Mouse (Mus musculus) embryonic facial prominence, embryonic 13.5 days (tissue): ENCODE results near the gene 4921536K21Rik. TPM values are rescaled to one million over a fixed set of nuclear protein-coding genes. Genes with fewer than 3 reads are reported as not detected.
A peak's percentile ranks its signal among the peaks of the same experiment; 100 is the strongest.
"Not testable (repeated sequence)": the region's sequence is repeated elsewhere in the genome, so short reads cannot be mapped to it uniquely, and the experiment has no call there.

ENCODE experiments used
- ATAC-seq: fragments of 200-750 bp; cut with Nextera tagmentation; 2 replicates; pipeline ENCODE4 v1.8.0; 2017; ENCODE audit warnings: low read depth; ENCODE audit not compliant: insufficient number of reproducible peaks, insufficient read depth, low FRiP score, low TSS enrichment
- H3K27ac ChIP-seq: fragments of 300-500 bp; sonication (generic); 2 replicates; pipeline ENCODE4 v1.5.1; 2015; ENCODE audit warnings: moderate library complexity, mild to moderate bottlenecking, inconsistent platforms
- H3K27me3 ChIP-seq: fragments of 300-500 bp; sonication (generic); 2 replicates; pipeline ENCODE4 v1.6.1; 2015; ENCODE audit warnings: mild to moderate bottlenecking, inconsistent platforms
- H3K36me3 ChIP-seq: fragments of 300-500 bp; sonication (generic); 2 replicates; pipeline ENCODE4 v1.6.1; 2015; ENCODE audit warnings: mild to moderate bottlenecking, inconsistent platforms
- H3K4me1 ChIP-seq: fragments of 300-500 bp; sonication (generic); 2 replicates; pipeline ENCODE4 v1.6.1; 2015; ENCODE audit warnings: inconsistent platforms
- H3K4me2 ChIP-seq: fragments of 300-500 bp; sonication (generic); 2 replicates; pipeline ENCODE4 v1.6.1; 2015; ENCODE audit warnings: moderate library complexity, mild to moderate bottlenecking, inconsistent platforms
- H3K4me3 ChIP-seq: fragments of 300-500 bp; sonication (generic); 2 replicates; pipeline ENCODE4 v1.5.1; 2015; ENCODE audit warnings: mild to moderate bottlenecking, inconsistent platforms
- H3K9ac ChIP-seq: fragments of 300-500 bp; sonication (generic); 2 replicates; pipeline ENCODE4 v1.6.1; 2015; ENCODE audit warnings: mild to moderate bottlenecking, inconsistent platforms
- H3K9me3 ChIP-seq: fragments of 300-500 bp; sonication (generic); 2 replicates; pipeline ENCODE4 v1.6.1; 2016; ENCODE audit warnings: inconsistent platforms
- WGBS: fragments of 180-500 bp; shearing (Covaris S2); methylation state at CpG from one replicate; pipeline ENCODE4 v1.1.7; 2015; ENCODE audit warnings: mixed read lengths; 5-methylcytosine and 5-hydroxymethylcytosine counted together
- polyA plus RNA-seq: library from polyadenylated mRNA; unstranded; fragments of >200 nt; fragmentation: Nextera tagmentation; extraction: Ambion mirVana; gene quantifications from 2 replicates; pipeline ENCODE4 v1.2.1, GENCODE M21; 2015

Gene 4921536K21Rik
- polyA plus RNA-seq, 1 experiment from 2014 or later = 0.20 TPM

DNA sequence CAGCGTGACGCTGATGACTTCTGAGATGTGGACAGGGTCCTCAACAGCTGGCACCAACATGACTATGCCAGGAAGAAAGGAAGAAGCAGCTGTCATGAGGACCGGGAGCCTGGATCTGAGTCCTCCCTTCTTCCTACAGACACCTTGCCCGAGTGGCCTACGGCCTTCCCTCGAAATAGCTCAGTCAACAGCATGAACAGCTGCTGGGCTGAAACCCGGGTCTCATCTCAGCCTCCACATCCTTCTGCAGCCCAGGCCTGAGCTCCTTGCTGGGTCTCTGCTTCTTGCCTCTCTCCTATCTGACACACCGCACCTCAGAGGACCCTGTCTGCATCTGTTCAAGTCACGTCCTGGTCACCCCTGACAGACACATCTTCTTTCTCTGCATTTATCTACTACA, 27.2 kb upstream of the 4921536K21Rik start:
- Histone ChIP-seq H3K27me3 (no peaks in the 10 kb centered on the region), H3K36me3 (peaks cover 37% of the 10 kb centered on the region), H3K27ac (no peak overlapping the region), H3K4me2 (no peak overlapping the region), H3K9ac (no peak overlapping the region), H3K4me1 (no peaks in the 10 kb centered on the region), H3K9me3 (no peaks in the 10 kb centered on the region), H3K4me3 (no peak overlapping the region)
- 90% methylated on average over 9 of the region's 9 CpGs for WGBS
- no peak for ATAC-seq

GRCm38 (mm10) chr11:3921281-3921850, 26.5 kb upstream of the 4921536K21Rik start:
- Histone ChIP-seq H3K9me3 (no peaks in the 10 kb centered on the region), H3K36me3 (peaks cover 37% of the 10 kb centered on the region), H3K27ac (no peak overlapping the region), H3K4me3 (no peak overlapping the region), H3K9ac (no peak overlapping the region), H3K27me3 (no peaks in the 10 kb centered on the region), H3K4me1 (no peaks in the 10 kb centered on the region), H3K4me2 (no peak overlapping the region)
- no peak for ATAC-seq
- WGBS = 31% methylated on average over 8 of the region's 8 CpGs

DNA sequence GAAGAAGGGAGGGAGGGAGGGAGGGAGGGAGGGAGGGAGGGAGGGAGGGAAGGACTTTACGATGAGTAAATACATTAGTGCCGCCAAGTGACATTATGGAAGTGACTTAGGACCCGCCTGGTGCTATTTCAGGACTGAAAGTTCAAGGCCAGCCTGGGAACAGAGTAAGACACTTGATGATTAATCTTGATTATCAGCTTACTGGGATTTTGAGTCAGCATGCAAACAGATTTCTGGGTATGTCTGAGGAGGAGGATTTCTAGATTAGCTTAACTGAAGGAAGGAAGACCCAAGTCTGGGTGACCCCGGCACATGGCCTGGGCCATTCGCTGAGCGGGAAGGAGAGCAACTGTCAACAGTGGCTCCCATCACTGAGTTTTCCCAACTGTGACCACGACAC, 25.6 kb upstream of the 4921536K21Rik start:
- no peak overlapping the region for H3K4me3 ChIP-seq
- H3K4me1 ChIP-seq = no peaks in the 10 kb centered on the region
- no peak overlapping the region for H3K27ac ChIP-seq
- peaks cover 29% of the 10 kb centered on the region for H3K36me3 ChIP-seq
- no peak overlapping the region for H3K4me2 ChIP-seq
- H3K9ac ChIP-seq = no peak overlapping the region
- no peaks in the 10 kb centered on the region for H3K9me3 ChIP-seq
- ATAC-seq = no peak
- WGBS = 86% methylated on average over 7 of the region's 7 CpGs
- H3K27me3 ChIP-seq = no peaks in the 10 kb centered on the region

DNA sequence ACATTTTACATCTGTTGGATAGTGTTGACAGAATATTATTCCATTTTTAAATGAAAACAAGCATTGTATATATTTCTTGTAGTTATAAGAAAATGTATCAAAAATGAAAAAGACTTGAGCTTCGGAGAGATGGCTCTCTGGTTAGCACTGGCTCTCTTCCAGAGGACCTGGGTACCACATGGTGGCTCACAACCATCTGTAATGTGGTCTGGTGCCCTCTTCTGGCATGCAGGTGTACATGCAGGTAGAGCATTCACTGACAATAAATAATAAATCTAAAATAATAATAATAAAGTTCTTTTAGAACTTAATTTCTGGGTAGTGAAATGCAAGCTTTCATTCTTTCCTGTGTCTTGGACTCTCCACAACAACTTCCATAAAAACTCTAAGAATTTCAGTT, 23.8 kb upstream of the 4921536K21Rik start:
- 43% methylated on average over 1 of the region's 1 CpGs for WGBS
- peaks cover 9% of the 10 kb centered on the region for H3K4me1 ChIP-seq
- peaks cover 13% of the 10 kb centered on the region for H3K36me3 ChIP-seq
- ATAC-seq = no peak
- H3K4me3 ChIP-seq = no peak overlapping the region
- H3K27me3 ChIP-seq = no peaks in the 10 kb centered on the region
- H3K9ac ChIP-seq = no peak overlapping the region
- H3K9me3 ChIP-seq = no peaks in the 10 kb centered on the region
- H3K4me2 ChIP-seq = no peak overlapping the region
- no peak overlapping the region for H3K27ac ChIP-seq

- Histone ChIP-seq H3K36me3 (no peaks in the 10 kb centered on the region), H3K4me3 (peak within 1 kb of the TSS; percentile 66), H3K4me1 (peaks cover 44% of the 10 kb centered on the region), H3K27ac (peak within 1 kb of the TSS; percentile 85), H3K9ac (peak within 1 kb of the TSS; percentile 75), H3K9me3 (no peaks in the 10 kb centered on the region), H3K27me3 (peaks cover 13% of the 10 kb centered on the region), H3K4me2 (peak within 1 kb of the TSS; percentile 91)
- ATAC-seq = peak; percentile 66
- WGBS = under 1% methylated on average over 28 of the region's 28 CpGs
These were observed 19.4 kb upstream of the 4921536K21Rik start, which contains the start of gene Slc35e4 for GRCm38 (mm10) chr11:3914109-3914840. Gene Slc35e4, minus strand, starts transcription at chr11:3914664.

GRCm38 (mm10) chr11:3913316-3914108, 18.6 kb upstream of the 4921536K21Rik start:
- WGBS = under 1% methylated on average over 65 of the region's 65 CpGs

GRCm38 (mm10) chr11:3912875-3913271, 18.0 kb upstream of the 4921536K21Rik start:
- WGBS = 2% methylated on average over 16 of the region's 16 CpGs

More at GRCm38 (mm10) chr11:3913316-3914108, 18.6 kb upstream of the 4921536K21Rik start:
- H3K4me2 ChIP-seq = peak overlapping the region; percentile 91
- peak overlapping the region; percentile 85 for H3K27ac ChIP-seq
- no peaks in the 10 kb centered on the region for H3K36me3 ChIP-seq
- peaks cover 13% of the 10 kb centered on the region for H3K27me3 ChIP-seq
- peak; percentile 86 for ATAC-seq
- H3K4me3 ChIP-seq = peak overlapping the region; percentile 66
- peaks cover 49% of the 10 kb centered on the region for H3K4me1 ChIP-seq
- no peaks in the 10 kb centered on the region for H3K9me3 ChIP-seq
- peak overlapping the region; percentile 75 for H3K9ac ChIP-seq

GRCm38 (mm10) chr11:3912100-3912874, 17.4 kb upstream of the 4921536K21Rik start:
- ATAC-seq = no peak
- Histone ChIP-seq H3K4me1 (peaks cover 49% of the 10 kb centered on the region), H3K27ac (peak overlapping the region; percentile 22; the same call in 1 of the 2 replicates), H3K4me3 (peak overlapping the region; percentile 66), H3K9ac (peak overlapping the region; percentile 75), H3K36me3 (peaks cover 4% of the 10 kb centered on the region), H3K27me3 (peaks cover 13% of the 10 kb centered on the region), H3K9me3 (no peaks in the 10 kb centered on the region), H3K4me2 (peak overlapping the region; percentile 91)
- WGBS = 14% methylated on average over 19 of the region's 19 CpGs

More at GRCm38 (mm10) chr11:3912875-3913271, 18.0 kb upstream of the 4921536K21Rik start:
- Histone ChIP-seq H3K27ac (0 out of 2 replicates have a peak overlapping the region, but pooled peaks have one; percentile 22), H3K9me3 (no peaks in the 10 kb centered on the region), H3K4me2 (peak overlapping the region; percentile 91), H3K36me3 (no peaks in the 10 kb centered on the region), H3K4me3 (peak overlapping the region; percentile 66), H3K27me3 (peaks cover 13% of the 10 kb centered on the region), H3K9ac (peak overlapping the region; percentile 75), H3K4me1 (peaks cover 49% of the 10 kb centered on the region)
- no peak for ATAC-seq

GRCm38 (mm10) chr11:3911440-3911839, 16.5 kb upstream of the 4921536K21Rik start:
- Histone ChIP-seq H3K36me3 (peaks cover 13% of the 10 kb centered on the region), H3K4me1 (peaks cover 49% of the 10 kb centered on the region), H3K4me2 (peak overlapping the region; percentile 91), H3K4me3 (0 out of 2 replicates have a peak overlapping the region, but pooled peaks have one; percentile 2), H3K27me3 (peaks cover 13% of the 10 kb centered on the region)
- 82% methylated on average over 6 of the region's 6 CpGs for WGBS
- H3K27ac ChIP-seq, H3K9ac ChIP-seq, H3K9me3 ChIP-seq, ATAC-seq: not testable (repeated sequence)

GRCm38 (mm10) chr11:3910513-3911310, 15.8 kb upstream of the 4921536K21Rik start:
- peaks cover 49% of the 10 kb centered on the region for H3K4me1 ChIP-seq
- 53% methylated on average over 5 of the region's 5 CpGs for WGBS
- ATAC-seq = no peak
- H3K27ac ChIP-seq = no peak overlapping the region
- H3K4me2 ChIP-seq = peak overlapping the region; percentile 91
- H3K27me3 ChIP-seq = peaks cover 13% of the 10 kb centered on the region
- 0 out of 2 replicates have a peak overlapping the region, but pooled peaks have one; percentile 40 for H3K9ac ChIP-seq
- H3K9me3 ChIP-seq = no peaks in the 10 kb centered on the region
- H3K36me3 ChIP-seq = peaks cover 16% of the 10 kb centered on the region
- 0 out of 2 replicates have a peak overlapping the region, but pooled peaks have one; percentile 2 for H3K4me3 ChIP-seq
